Mouse (Mus musculus): ENCODE data around the gene Maneal.

The Maneal gene

GRCm38 (mm10) chr4:124847573-124847972 lies 14.4 kb downstream of the Maneal start:
- DNase-seq = peak; percentile 78

- DNase-seq = no peak
These were observed 18.5 kb downstream of the Maneal start for GRCm38 (mm10) chr4:124843493-124843892.

- DNase-seq = no peak
These were observed 21.0 kb downstream of the Maneal start for GRCm38 (mm10) chr4:124840998-124841397.

GRCm38 (mm10) chr4:124838035-124838700 lies 23.8 kb downstream of the Maneal start:
- no peak for DNase-seq

- no peak for DNase-seq
These were observed 29.2 kb downstream of the Maneal start for GRCm38 (mm10) chr4:124832796-124833195.

GRCm38 (mm10) chr4:124829671-124830070 lies 32.3 kb downstream of the Maneal start:
- DNase-seq = no peak

GRCm38 (mm10) chr4:124825371-124825965 lies 36.5 kb downstream of the Maneal start:
- no peak for DNase-seq

GRCm38 (mm10) chr4:124824967-124825366 lies 37.0 kb downstream of the Maneal start:
- no peak for DNase-seq

- DNase-seq = no peak
These were observed 43.1 kb downstream of the Maneal start for GRCm38 (mm10) chr4:124818832-124819231.

- DNase-seq = no peak
These were observed 44.2 kb downstream of the Maneal start for GRCm38 (mm10) chr4:124817803-124818202.

GRCm38 (mm10) chr4:124815901-124816300 lies 46.1 kb downstream of the Maneal start:
- DNase-seq = no peak

- peak; percentile 47 for DNase-seq
These were observed 50.5 kb downstream of the Maneal start for GRCm38 (mm10) chr4:124811347-124811975.

GRCm38 (mm10) chr4:124810056-124810455 lies 51.9 kb downstream of the Maneal start:
- DNase-seq = no peak

- DNase-seq = no peak
These were observed 52.7 kb downstream of the Maneal start for GRCm38 (mm10) chr4:124809136-124809883.

- DNase-seq = no peak
These were observed 53.5 kb downstream of the Maneal start for GRCm38 (mm10) chr4:124808511-124808910.

All from right cerebral cortex, postnatal 25 days (tissue).